Mouse (Mus musculus): ENCODE data around the gene Fezf1.

- TF ChIP-seq CTCF (IDR thresholded peaks at IDR 0.05; ENCODE audit: low read depth): no peak
- no peak for TF ChIP-seq EP300 (IDR thresholded peaks at IDR 0.05; ENCODE audit: low read depth)
These were observed 6.5 kb upstream of the Fezf1 start for GRCm38 (mm10) chr6:23254644-23255043.

All from liver, embryonic 14.5 days (tissue).